Mouse (Mus musculus) heart, postnatal 36 days (tissue): Measurements from ENCODE around the gene Pgap3. TPM values are rescaled to one million over a fixed set of nuclear protein-coding genes. Genes with fewer than 3 reads are reported as not detected.

Experiments used
- DNase-seq, 2 experiments: peaks; one replicate each; pipeline ENCODE4 v3.0.0; 2021 to 2022
- intact Hi-C: fragments of 180-260 bp; cut with DNase I; formaldehyde crosslinking; loops from one replicate; pipeline ENCODE4 v1.15.1; 2025
- total RNA-seq, 2 experiments: library from RNA; stranded (reverse); gene quantifications; 2 replicates each; pipeline ENCODE4 v1.2.3; 2021

Pgap3 gene
- total RNA-seq, 2 experiments from 2014 or later: 8.5 to 9.2 TPM

GRCm38 (mm10) chr11:98339679-98340287 is 60.5 kb downstream of the Pgap3 start:
- intact Hi-C loops: no loop called here
- no peak for DNase-seq

DNA sequence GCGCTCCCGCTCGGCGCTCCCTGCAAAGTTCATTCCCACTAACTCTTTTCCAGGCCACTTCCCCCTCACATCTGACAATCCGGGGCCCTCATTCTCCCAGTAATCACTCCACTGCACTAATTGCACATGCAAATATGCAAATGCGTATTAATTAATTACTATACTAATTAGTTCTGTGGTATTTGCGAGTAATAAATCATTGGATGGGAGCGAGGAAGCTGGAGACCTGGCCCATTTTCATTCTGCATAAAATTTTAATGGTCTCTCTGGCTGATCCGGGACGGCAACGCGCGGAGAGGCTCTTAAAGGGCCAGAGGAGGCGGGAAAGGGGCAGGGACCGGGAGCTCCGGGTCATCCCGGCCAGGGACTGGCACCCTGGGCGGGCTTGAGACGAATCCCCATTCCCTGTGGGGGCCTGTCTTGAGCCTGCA is 61.2 kb downstream of the Pgap3 start:
- no peak for DNase-seq
- intact Hi-C loops: no loop called here

Other genes with a start within 250 kb of the Pgap3 start
- 10 to 100 TPM; 38.0 to 40.6 TPM for gene Med1, start 207.2 kb downstream of the Pgap3 start, total RNA-seq
- gene Cdk12, start 197.4 kb downstream of the Pgap3 start, total RNA-seq: 10 to 100 TPM; 22.5 to 25.2 TPM
- not detected for gene Neurod2, start 70.8 kb downstream of the Pgap3 start, total RNA-seq
- gene Ppp1r1b, start 52.1 kb downstream of the Pgap3 start, total RNA-seq: 1 to 10 TPM; 4.6 to 7.0 TPM
- gene Stard3, start 42.1 kb downstream of the Pgap3 start, total RNA-seq: 10 to 100 TPM; 21.5 to 26.8 TPM
- 1,000 to 10,000 TPM; 1,783 to 3,188 TPM for gene Tcap, start 16.7 kb downstream of the Pgap3 start, total RNA-seq
- 1 to 10 TPM in 1 of 2 experiments, under 1 TPM in 1; 0.76 to 1.6 TPM for gene Pnmt, start 14.0 kb downstream of the Pgap3 start, total RNA-seq
- gene Erbb2, start 12.0 kb upstream of the Pgap3 start, total RNA-seq: 10 to 100 TPM in 1 of 2 experiments, 1 to 10 TPM in 1; 7.2 to 10.6 TPM
- 10 to 100 TPM; 53.0 to 66.2 TPM for gene Mien1, start 38.5 kb upstream of the Pgap3 start, total RNA-seq
- gene Grb7, start 45.9 kb upstream of the Pgap3 start, total RNA-seq: under 1 TPM; 0.14 to 0.31 TPM
- gene Ikzf3, start 145.5 kb upstream of the Pgap3 start, total RNA-seq: under 1 TPM; 0.44 to 0.84 TPM
- gene Zpbp2, start 150.6 kb upstream of the Pgap3 start, total RNA-seq: not detected
- gene Ormdl3, start 186.9 kb upstream of the Pgap3 start, total RNA-seq: 10 to 100 TPM; 39.3 to 40.4 TPM
- gene Lrrc3c, start 197.8 kb upstream of the Pgap3 start, total RNA-seq: not detected
- 1 to 10 TPM; 5.4 to 6.4 TPM for gene Gm12355, start 225.2 kb upstream of the Pgap3 start, total RNA-seq
- 1 to 10 TPM; 3.0 to 3.3 TPM for gene Gsdma3, start 225.9 kb upstream of the Pgap3 start, total RNA-seq
- gene Gsdma2, start 246.3 kb upstream of the Pgap3 start, total RNA-seq: not detected